Mouse (Mus musculus) G1E (cell line): ENCODE measurements around the gene Kri1. TPM values are rescaled to one million over a fixed set of nuclear protein-coding genes. Genes with fewer than 3 reads are reported as not detected.

Experiments used
- ATAC-seq: 2 replicates; pipeline ENCODE4 v1.8.0; 2016; ENCODE audit warnings: mild to moderate bottlenecking; ENCODE audit not compliant: insufficient number of reproducible peaks, poor library complexity, low FRiP score, severe bottlenecking; ENCODE audit errors: extremely low read depth
- DNase-seq: peaks from one replicate; pipeline ENCODE4 v3.0.0; 2012; ENCODE audit warnings: low spot score
- H3K27me3 ChIP-seq: 2 replicates; pipeline ENCODE4 v1.6.1; 2012; ENCODE audit warnings: mild to moderate bottlenecking, low read length, inconsistent platforms; ENCODE audit not compliant: insufficient read depth
- H3K36me3 ChIP-seq: replicated peaks from 2 replicates; pipeline ENCODE3; 2012; ENCODE audit warnings: mild to moderate bottlenecking, inconsistent platforms
- H3K4me1 ChIP-seq: 2 replicates; pipeline ENCODE4 v1.6.1; 2012; ENCODE audit warnings: low read depth, low read length, inconsistent platforms, mixed read lengths; ENCODE audit not compliant: insufficient read depth
- H3K4me3 ChIP-seq: 2 replicates; pipeline ENCODE4 v1.5.1; 2012; ENCODE audit warnings: low read depth, mild to moderate bottlenecking, inconsistent platforms, low read length, moderate library complexity, mixed read lengths
- H3K9me3 ChIP-seq: replicated peaks from 2 replicates; pipeline ENCODE4 v1.6.1; 2012; ENCODE audit warnings: inconsistent platforms
- CTCF ChIP-seq: IDR thresholded peaks from 2 replicates; pipeline ENCODE4 v1.5.1; 2012; ENCODE audit warnings: low read depth, low read length, inconsistent platforms, mixed read lengths
- GATA1 ChIP-seq: IDR thresholded peaks from 2 replicates; pipeline ENCODE4 v1.6.1; 2012; ENCODE audit warnings: borderline replicate concordance, low read length, inconsistent platforms, mixed read lengths
- GATA2 ChIP-seq: IDR thresholded peaks from 2 replicates; pipeline ENCODE4 v1.6.1; 2012; ENCODE audit warnings: low read depth, low read length, inconsistent platforms, borderline replicate concordance
- POLR2AphosphoS5 ChIP-seq: IDR thresholded peaks from 2 replicates; pipeline ENCODE4 v1.6.1; 2012; ENCODE audit warnings: low read depth, low read length, inconsistent platforms; ENCODE audit not compliant: insufficient replicate concordance
- TAL1 ChIP-seq: conservative IDR thresholded peaks from 2 replicates; pipeline ENCODE4 v1.6.1; 2012; ENCODE audit warnings: low read depth, low read length, inconsistent platforms, mixed read lengths
- polyA plus RNA-seq: library from polyadenylated mRNA; stranded (reverse); fragments of >175 nt; gene quantifications from 2 replicates; pipeline ENCODE4 v1.2.3, GENCODE M21; 2012
- total RNA-seq, 2 experiments: library from RNA; stranded (forward) in 1 of 2; stranded (reverse) in 1 of 2; fragments of 200-1000 nt in 1 of 2; fragments of >200 nt in 1 of 2; fragmentation: Nextera tagmentation in 1 of 2; gene quantifications; 2 replicates each; pipeline ENCODE4 v1.2.3; 2014 to 2017

The Kri1 gene
- total and polyA plus RNA-seq, 3 experiments: 45.4 to 89.3 (median 56.6) TPM

GRCm38 (mm10) chr9:21249629-21250508 lies 37.9 kb downstream of the Kri1 start:
- no peak for DNase-seq
- peaks cover 28% of the 10 kb centered on the region for H3K4me1 ChIP-seq
- ATAC-seq: no peak
- no peak for TF ChIP-seq GATA2
- TF ChIP-seq GATA1: no peak
- TF ChIP-seq TAL1: no peak
- TF ChIP-seq POLR2AphosphoS5: no peak
- no peak for TF ChIP-seq CTCF
- no peaks in the 10 kb centered on the region for H3K36me3 ChIP-seq
- no peak overlapping the region for H3K4me3 ChIP-seq
- H3K27me3 ChIP-seq: peaks cover 77% of the 10 kb centered on the region
- peaks cover under 1% of the 10 kb centered on the region for H3K9me3 ChIP-seq

DNA sequence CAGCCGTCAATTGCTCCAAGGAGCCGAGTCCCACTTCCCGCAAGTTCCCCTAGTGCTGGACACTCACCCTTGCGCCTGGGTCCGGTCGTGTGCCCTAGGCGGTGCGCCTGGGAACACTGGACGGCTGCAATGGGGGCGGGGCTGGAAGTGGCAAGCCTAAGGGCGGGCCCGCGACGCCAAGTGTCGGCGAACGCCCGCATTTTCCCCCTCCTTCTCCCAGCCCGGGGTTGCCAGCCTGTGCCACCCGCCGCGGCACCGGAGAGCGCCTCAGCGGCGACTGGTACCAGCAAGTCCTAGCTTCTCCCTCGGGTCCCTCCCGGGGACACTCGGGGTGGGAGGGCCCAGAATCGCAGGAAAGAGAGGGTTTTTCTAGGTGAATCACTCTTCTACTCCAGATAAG lies 39.4 kb downstream of the Kri1 start, which contains the start of gene S1pr5:
TSS of gene S1pr5 (minus strand) at position 118 of the 400 bp plus-strand sequence.
- H3K9me3 ChIP-seq: peaks cover 13% of the 10 kb centered on the region
- ATAC-seq: no peak
- no peak for DNase-seq
- H3K4me1 ChIP-seq: peaks cover 33% of the 10 kb centered on the region
- no peak within 1 kb of the TSS for H3K4me3 ChIP-seq
- TF ChIP-seq CTCF (no peak), TAL1 (no peak), POLR2AphosphoS5 (no peak)
- peaks cover 79% of the 10 kb centered on the region for H3K27me3 ChIP-seq
- H3K36me3 ChIP-seq: no peaks in the 10 kb centered on the region

- H3K9me3 ChIP-seq: peaks cover 13% of the 10 kb centered on the region
- ATAC-seq (no peak), DNase-seq (no peak)
- no peak for TF ChIP-seq TAL1
- TF ChIP-seq GATA2: no peak
- no peak for TF ChIP-seq CTCF
- no peak for TF ChIP-seq GATA1
- TF ChIP-seq POLR2AphosphoS5: no peak
- H3K4me1 ChIP-seq: peaks cover 34% of the 10 kb centered on the region
- H3K27me3 ChIP-seq: peaks cover 59% of the 10 kb centered on the region
- peaks cover 7% of the 10 kb centered on the region for H3K36me3 ChIP-seq
- H3K4me3 ChIP-seq: no peak overlapping the region; the same call in 1 of the 2 replicates
Measured at GRCm38 (mm10) chr9:21246342-21246741, 41.4 kb downstream of the Kri1 start.

- Histone ChIP-seq H3K36me3 (peaks cover 12% of the 10 kb centered on the region), H3K4me1 (peaks cover 35% of the 10 kb centered on the region), H3K4me3 (peak overlapping the region; percentile 1; the same call in 1 of the 2 replicates), H3K27me3 (peaks cover 47% of the 10 kb centered on the region), H3K9me3 (peaks cover 13% of the 10 kb centered on the region)
- DNase-seq: no peak
- TF ChIP-seq POLR2AphosphoS5 (no peak), TAL1 (no peak), GATA2 (no peak), CTCF (no peak), GATA1 (no peak)
- ATAC-seq: no peak
Measured at GRCm38 (mm10) chr9:21245113-21245487, 42.7 kb downstream of the Kri1 start.

GRCm38 (mm10) chr9:21244428-21245112 lies 43.2 kb downstream of the Kri1 start:
- peaks cover 41% of the 10 kb centered on the region for H3K27me3 ChIP-seq
- no peak for TF ChIP-seq GATA2
- TF ChIP-seq TAL1: no peak
- TF ChIP-seq GATA1: no peak
- no peak for TF ChIP-seq POLR2AphosphoS5
- TF ChIP-seq CTCF: no peak
- peaks cover 35% of the 10 kb centered on the region for H3K4me1 ChIP-seq
- peaks cover 13% of the 10 kb centered on the region for H3K9me3 ChIP-seq
- peak overlapping the region; percentile 1; the same call in 1 of the 2 replicates for H3K4me3 ChIP-seq
- no peak for ATAC-seq
- DNase-seq: no peak
- H3K36me3 ChIP-seq: peaks cover 12% of the 10 kb centered on the region

GRCm38 (mm10) chr9:21243826-21244427 lies 43.8 kb downstream of the Kri1 start:
- ATAC-seq: no peak
- TF ChIP-seq CTCF (no peak), TAL1 (no peak), POLR2AphosphoS5 (no peak), GATA2 (no peak)
- Histone ChIP-seq H3K36me3 (peaks cover 12% of the 10 kb centered on the region), H3K9me3 (peaks cover 13% of the 10 kb centered on the region), H3K27me3 (peaks cover 35% of the 10 kb centered on the region), H3K4me3 (no peak overlapping the region), H3K4me1 (peaks cover 40% of the 10 kb centered on the region)
- no peak for DNase-seq
